Mouse (Mus musculus) embryonic fibroblast, embryonic 13.5 days (primary cell): ENCODE results near the gene Phactr4.

ENCODE experiments used
- CTCF ChIP-seq: IDR thresholded peaks from 2 replicates; pipeline ENCODE4 v1.5.1; 2011; ENCODE audit warnings: mild to moderate bottlenecking, control low read depth, low read length, moderate library complexity, borderline replicate concordance; ENCODE audit not compliant: insufficient read depth
- POLR2A ChIP-seq: IDR thresholded peaks from 2 replicates; pipeline ENCODE4 v1.6.1; 2011; ENCODE audit warnings: low read depth, mild to moderate bottlenecking, control low read depth, low read length, moderate library complexity

DNA sequence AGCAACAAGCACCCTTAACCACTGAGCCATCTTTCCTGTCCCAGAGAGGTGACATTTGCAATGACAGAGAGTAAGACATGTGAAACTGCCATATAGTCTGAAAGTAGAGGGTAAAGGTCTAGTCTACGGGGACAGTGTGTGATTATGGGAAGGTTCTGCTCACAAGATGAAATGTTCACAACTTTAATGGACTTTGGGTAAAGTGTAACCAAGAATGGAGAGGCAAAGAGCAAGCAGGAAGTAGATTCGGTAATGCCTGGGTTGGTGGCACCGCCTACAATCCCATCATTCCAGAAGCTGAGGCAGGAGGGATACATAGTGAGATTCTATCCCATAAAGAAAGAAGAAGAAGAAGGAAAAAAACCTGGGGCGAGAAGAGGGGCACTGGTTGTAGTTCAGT, 76.0 kb downstream of the Phactr4 start:
- TF ChIP-seq CTCF, result no peak
- no peak for TF ChIP-seq POLR2A
